Mouse (Mus musculus) B cell, adult 67 days (primary cell): ENCODE data around the gene Esf1. TPM values are rescaled to one million over a fixed set of nuclear protein-coding genes. Genes with fewer than 3 reads are reported as not detected.

Experiments
- total RNA-seq, 2 experiments: library from RNA; stranded (reverse); gene quantifications; 4 replicates each; pipeline ENCODE4 v1.2.4; 2023

The Esf1 gene
- total RNA-seq: 10 to 100 TPM; 28.9 to 39.4 TPM

DNA sequence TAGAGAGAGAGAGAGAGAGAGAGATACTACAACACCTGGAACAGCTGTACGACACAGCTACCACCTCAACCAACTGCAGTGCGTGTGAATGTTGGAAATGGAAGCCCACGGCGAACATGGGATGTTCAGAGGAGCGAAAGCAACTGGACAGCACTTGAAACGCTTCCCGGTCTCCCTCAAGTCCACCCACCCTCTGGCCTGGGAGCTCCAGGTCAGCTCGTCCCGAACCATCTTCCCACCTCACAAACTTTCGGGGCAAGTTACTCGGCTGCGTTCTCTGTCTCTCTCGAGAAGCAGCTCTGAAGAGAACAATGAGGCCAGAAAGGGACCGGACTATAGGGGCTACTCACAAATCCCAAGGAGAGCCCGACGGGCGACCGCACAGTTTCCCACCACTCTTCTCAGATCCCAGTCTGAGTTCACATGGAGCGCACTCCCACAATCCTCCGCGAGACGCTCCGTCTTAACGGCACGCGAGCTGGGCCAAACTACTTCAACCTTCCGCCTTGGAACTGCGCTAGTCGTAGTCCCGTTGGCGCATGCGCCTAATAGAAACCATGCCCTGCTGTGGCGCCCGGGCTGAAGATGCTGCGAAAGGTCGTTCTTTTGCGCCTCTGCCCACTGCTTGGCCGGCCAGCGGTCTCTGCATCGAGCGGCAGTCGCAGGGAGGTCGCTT is at the start of gene Esf1, which contains the start of gene Ndufaf5:
Esf1 (minus strand) TSS at position 438 of the 676 bp plus-strand sequence.
Ndufaf5 (plus strand) TSS at position 523 of the 676 bp plus-strand sequence.

DNA sequence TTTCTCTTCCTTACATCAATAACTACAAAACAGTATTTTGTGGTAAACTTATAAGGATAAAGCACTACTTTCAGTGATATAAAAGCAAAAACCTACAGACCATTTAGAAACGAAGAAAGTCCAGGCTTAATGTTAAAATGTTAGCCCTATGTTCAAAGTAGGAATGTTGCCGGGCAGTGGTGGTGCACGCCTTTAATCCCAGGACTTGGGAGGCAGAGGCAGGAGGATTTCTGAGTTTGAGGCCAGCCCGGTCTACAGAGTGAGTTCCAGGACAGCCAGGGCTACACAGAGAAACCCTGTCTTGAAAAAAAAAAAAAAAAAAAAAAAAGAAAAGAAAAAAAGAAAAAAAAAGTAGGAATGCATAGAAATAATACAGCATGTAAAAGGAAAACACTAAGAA is 18.6 kb downstream of the Esf1 start, which contains the start of gene Gm17374:
Gm17374 (plus strand) TSS at position 301 of the 400 bp plus-strand sequence.

Other genes with a start within 250 kb of the Esf1 start
- 10 to 100 TPM in 1 of 2 experiments, 1 to 10 TPM in 1; 9.2 to 11.5 TPM for gene Tasp1, start 103.8 kb downstream of the Esf1 start, total RNA-seq
- not detected for gene Gm17374, start 18.5 kb downstream of the Esf1 start, total RNA-seq
- 10 to 100 TPM; 14.8 to 18.3 TPM for gene Ndufaf5, start 85 bp upstream of the Esf1 start, total RNA-seq
- not detected for gene Sel1l2, start 219.1 kb upstream of the Esf1 start, total RNA-seq
- not detected for gene Macrod2, start 224.7 kb upstream of the Esf1 start, total RNA-seq